Mouse (Mus musculus): ENCODE measurements at regions not wholly inside any gene's neighbourhood (a gene's known extent, or its start where the extent isn't known, plus 50 kb on each side); places are given as distances from the start of the nearest gene placed in this dataset.

- Histone ChIP-seq H3K36me3 (ENCODE audit: control insufficient read depth, insufficient read depth, low read length, poor library complexity, severe bottlenecking) (no peaks in the 10 kb centered on the region), H3K27ac (ENCODE audit: insufficient read depth, low read length) (no peak overlapping the region), H3K4me1 (ENCODE audit: control insufficient read depth, insufficient read depth, low read length) (no peaks in the 10 kb centered on the region), H3K9me3 (replicated peaks; ENCODE audit: control insufficient read depth, insufficient read depth, low read length, poor library complexity, severe bottlenecking) (0 out of 2 replicates have a peak, but pooled peaks cover 5% of the 10 kb centered on the region), H3K4me3 (ENCODE audit: low read depth, low read length) (no peak overlapping the region), H3K9ac (ENCODE audit: low read depth, poor library complexity, severe bottlenecking) (no peak overlapping the region), H3K27me3 (ENCODE audit: control insufficient read depth, insufficient read depth, low read length, poor library complexity, severe bottlenecking) (no peaks in the 10 kb centered on the region)
- TF ChIP-seq EP300 (IDR thresholded peaks at IDR 0.05; ENCODE audit: insufficient read depth, low read depth, low read length) = no peak
- TF ChIP-seq CTCF (IDR thresholded peaks at IDR 0.05; ENCODE audit: low read depth, low read length) = no peak
- no peak for TF ChIP-seq POLR2A (IDR thresholded peaks at IDR 0.05; ENCODE audit: insufficient read depth, low read length)
Observed at GRCm38 (mm10) chr2:10937405-10937804, 234.5 kb upstream of the Prkcq start.

DNA sequence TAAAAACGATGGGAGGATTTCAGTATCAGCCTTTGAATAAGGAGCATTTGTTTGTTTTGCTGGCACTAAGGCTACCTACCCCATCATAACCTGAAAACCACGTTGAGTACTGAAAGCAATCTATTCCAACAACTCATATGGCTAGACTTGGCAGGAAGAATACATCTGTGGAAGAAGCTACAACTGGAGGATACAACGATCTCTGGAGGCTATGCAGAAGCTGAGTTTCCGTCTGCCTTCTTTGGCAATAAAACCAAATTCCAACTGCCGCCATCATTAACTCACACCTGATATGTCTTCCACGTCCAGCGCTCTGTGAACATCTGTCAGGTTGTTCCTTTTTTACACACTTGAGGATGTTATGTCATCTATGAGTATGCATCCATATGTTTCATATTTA is 206.7 kb upstream of the Prkcq start:
- no peak overlapping the region for H3K9ac ChIP-seq (ENCODE audit: low read depth, poor library complexity, severe bottlenecking)
- H3K9me3 ChIP-seq (replicated peaks; ENCODE audit: control insufficient read depth, insufficient read depth, low read length, poor library complexity, severe bottlenecking) = no peaks in the 10 kb centered on the region
- H3K4me3 ChIP-seq (ENCODE audit: low read depth, low read length) = no peak overlapping the region
- no peaks in the 10 kb centered on the region for H3K36me3 ChIP-seq (ENCODE audit: control insufficient read depth, insufficient read depth, low read length, poor library complexity, severe bottlenecking)
- TF ChIP-seq CTCF (IDR thresholded peaks at IDR 0.05; ENCODE audit: low read depth, low read length) (no peak), EP300 (IDR thresholded peaks at IDR 0.05; ENCODE audit: insufficient read depth, low read depth, low read length) (no peak), POLR2A (IDR thresholded peaks at IDR 0.05; ENCODE audit: insufficient read depth, low read length) (no peak)
- H3K27me3 ChIP-seq (ENCODE audit: control insufficient read depth, insufficient read depth, low read length, poor library complexity, severe bottlenecking) = no peaks in the 10 kb centered on the region
- H3K27ac ChIP-seq (ENCODE audit: insufficient read depth, low read length) = no peak overlapping the region
- no peaks in the 10 kb centered on the region for H3K4me1 ChIP-seq (ENCODE audit: control insufficient read depth, insufficient read depth, low read length)

- no peaks in the 10 kb centered on the region for H3K9me3 ChIP-seq (replicated peaks; ENCODE audit: control insufficient read depth, insufficient read depth, low read length, poor library complexity, severe bottlenecking)
- H3K27me3 ChIP-seq (ENCODE audit: control insufficient read depth, insufficient read depth, low read length, poor library complexity, severe bottlenecking) = no peaks in the 10 kb centered on the region
- no peak overlapping the region for H3K9ac ChIP-seq (ENCODE audit: low read depth, poor library complexity, severe bottlenecking)
- H3K36me3 ChIP-seq (ENCODE audit: control insufficient read depth, insufficient read depth, low read length, poor library complexity, severe bottlenecking) = no peaks in the 10 kb centered on the region
- no peaks in the 10 kb centered on the region for H3K4me1 ChIP-seq (ENCODE audit: control insufficient read depth, insufficient read depth, low read length)
- TF ChIP-seq CTCF (IDR thresholded peaks at IDR 0.05; ENCODE audit: low read depth, low read length) (no peak), EP300 (IDR thresholded peaks at IDR 0.05; ENCODE audit: insufficient read depth, low read depth, low read length) (no peak), POLR2A (IDR thresholded peaks at IDR 0.05; ENCODE audit: insufficient read depth, low read length) (no peak)
- no peak overlapping the region for H3K27ac ChIP-seq (ENCODE audit: insufficient read depth, low read length)
- H3K4me3 ChIP-seq (ENCODE audit: low read depth, low read length) = no peak overlapping the region
Observed at GRCm38 (mm10) chr2:10966891-10967290, 205.0 kb upstream of the Prkcq start.

DNA sequence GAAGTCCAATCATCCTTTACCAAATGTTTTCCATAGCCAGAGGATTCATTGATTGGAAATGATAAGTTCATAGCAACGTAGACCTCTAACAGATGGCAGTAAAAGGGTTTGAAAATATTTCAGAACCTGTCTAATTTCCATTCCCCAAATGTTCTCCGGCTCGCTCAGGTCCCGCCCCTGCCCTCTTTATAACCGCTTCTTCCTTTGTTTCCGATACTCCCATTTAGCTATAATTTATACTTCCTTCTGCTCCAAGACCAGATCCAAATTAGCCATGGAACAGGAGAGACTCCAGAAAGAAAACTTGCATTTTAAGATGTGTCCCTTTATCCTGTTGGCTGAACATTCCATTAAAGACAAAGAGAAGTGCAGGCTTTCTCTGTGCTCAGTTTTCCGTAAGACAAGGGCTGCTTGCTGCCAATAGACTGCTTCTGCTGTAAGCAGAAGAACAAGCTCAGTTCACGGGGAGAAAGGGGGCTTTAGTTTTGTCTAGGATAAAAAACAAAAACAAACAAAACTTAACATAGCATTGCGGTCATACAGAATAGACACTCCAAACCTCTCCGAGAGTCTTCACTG is 202.7 kb upstream of the Prkcq start:
- no peaks in the 10 kb centered on the region for H3K36me3 ChIP-seq (ENCODE audit: control insufficient read depth, insufficient read depth, low read length, poor library complexity, severe bottlenecking)
- TF ChIP-seq POLR2A (IDR thresholded peaks at IDR 0.05; ENCODE audit: insufficient read depth, low read length) (no peak), EP300 (IDR thresholded peaks at IDR 0.05; ENCODE audit: insufficient read depth, low read depth, low read length) (no peak), CTCF (IDR thresholded peaks at IDR 0.05; ENCODE audit: low read depth, low read length) (no peak)
- no peak overlapping the region for H3K9ac ChIP-seq (ENCODE audit: low read depth, poor library complexity, severe bottlenecking)

GRCm38 (mm10) chr2:10972051-10972450 is 199.9 kb upstream of the Prkcq start:
- H3K27me3 ChIP-seq (ENCODE audit: control insufficient read depth, insufficient read depth, low read length, poor library complexity, severe bottlenecking) = no peaks in the 10 kb centered on the region
- H3K27ac ChIP-seq (ENCODE audit: insufficient read depth, low read length) = no peak overlapping the region
- H3K4me3 ChIP-seq (ENCODE audit: low read depth, low read length) = no peak overlapping the region
- H3K4me1 ChIP-seq (ENCODE audit: control insufficient read depth, insufficient read depth, low read length) = no peaks in the 10 kb centered on the region
- H3K9me3 ChIP-seq (replicated peaks; ENCODE audit: control insufficient read depth, insufficient read depth, low read length, poor library complexity, severe bottlenecking) = no peaks in the 10 kb centered on the region
- no peaks in the 10 kb centered on the region for H3K36me3 ChIP-seq (ENCODE audit: control insufficient read depth, insufficient read depth, low read length, poor library complexity, severe bottlenecking)
- TF ChIP-seq CTCF (IDR thresholded peaks at IDR 0.05; ENCODE audit: low read depth, low read length) (no peak), EP300 (IDR thresholded peaks at IDR 0.05; ENCODE audit: insufficient read depth, low read depth, low read length) (no peak), POLR2A (IDR thresholded peaks at IDR 0.05; ENCODE audit: insufficient read depth, low read length) (no peak)
- no peak overlapping the region for H3K9ac ChIP-seq (ENCODE audit: low read depth, poor library complexity, severe bottlenecking)

More for the DNA sequence above, 202.7 kb upstream of the Prkcq start:
- H3K4me1 ChIP-seq (ENCODE audit: control insufficient read depth, insufficient read depth, low read length) = no peaks in the 10 kb centered on the region
- no peaks in the 10 kb centered on the region for H3K9me3 ChIP-seq (replicated peaks; ENCODE audit: control insufficient read depth, insufficient read depth, low read length, poor library complexity, severe bottlenecking)
- H3K27ac ChIP-seq (ENCODE audit: insufficient read depth, low read length) = no peak overlapping the region
- H3K27me3 ChIP-seq (ENCODE audit: control insufficient read depth, insufficient read depth, low read length, poor library complexity, severe bottlenecking) = no peaks in the 10 kb centered on the region
- no peak overlapping the region for H3K4me3 ChIP-seq (ENCODE audit: low read depth, low read length)

GRCm38 (mm10) chr2:10978772-10979171 is 193.1 kb upstream of the Prkcq start:
- TF ChIP-seq CTCF (IDR thresholded peaks at IDR 0.05; ENCODE audit: low read depth, low read length) (no peak), POLR2A (IDR thresholded peaks at IDR 0.05; ENCODE audit: insufficient read depth, low read length) (no peak), EP300 (IDR thresholded peaks at IDR 0.05; ENCODE audit: insufficient read depth, low read depth, low read length) (no peak)
- Histone ChIP-seq H3K9me3 (replicated peaks; ENCODE audit: control insufficient read depth, insufficient read depth, low read length, poor library complexity, severe bottlenecking) (no peaks in the 10 kb centered on the region), H3K27ac (ENCODE audit: insufficient read depth, low read length) (no peak overlapping the region), H3K27me3 (ENCODE audit: control insufficient read depth, insufficient read depth, low read length, poor library complexity, severe bottlenecking) (no peaks in the 10 kb centered on the region), H3K4me3 (ENCODE audit: low read depth, low read length) (no peak overlapping the region), H3K9ac (ENCODE audit: low read depth, poor library complexity, severe bottlenecking) (no peak overlapping the region), H3K36me3 (ENCODE audit: control insufficient read depth, insufficient read depth, low read length, poor library complexity, severe bottlenecking) (no peaks in the 10 kb centered on the region), H3K4me1 (ENCODE audit: control insufficient read depth, insufficient read depth, low read length) (no peaks in the 10 kb centered on the region)
